Mouse (Mus musculus) brain, embryonic 14.5 days (tissue): ENCODE measurements at regions not wholly inside any gene's neighbourhood (a gene's known extent, or its start where the extent isn't known, plus 50 kb on each side); places are given as distances from the start of the nearest gene placed in this dataset.

Experiments
- CTCF ChIP-seq: fragments of 200-500 bp; IDR thresholded peaks from 2 replicates; pipeline ENCODE4 v1.5.1; 2012; ENCODE audit warnings: inconsistent platforms, mild to moderate bottlenecking, moderate library complexity, borderline replicate concordance; ENCODE audit not compliant: insufficient read depth, insufficient read length; ENCODE audit errors: extremely low read depth
- POLR2A ChIP-seq: fragments of 200-500 bp; IDR thresholded peaks from 2 replicates; pipeline ENCODE4 v1.6.1; 2012; ENCODE audit warnings: mild to moderate bottlenecking, inconsistent platforms, borderline replicate concordance; ENCODE audit not compliant: poor library complexity, insufficient read depth, insufficient read length, severe bottlenecking; ENCODE audit errors: extremely low read depth

DNA sequence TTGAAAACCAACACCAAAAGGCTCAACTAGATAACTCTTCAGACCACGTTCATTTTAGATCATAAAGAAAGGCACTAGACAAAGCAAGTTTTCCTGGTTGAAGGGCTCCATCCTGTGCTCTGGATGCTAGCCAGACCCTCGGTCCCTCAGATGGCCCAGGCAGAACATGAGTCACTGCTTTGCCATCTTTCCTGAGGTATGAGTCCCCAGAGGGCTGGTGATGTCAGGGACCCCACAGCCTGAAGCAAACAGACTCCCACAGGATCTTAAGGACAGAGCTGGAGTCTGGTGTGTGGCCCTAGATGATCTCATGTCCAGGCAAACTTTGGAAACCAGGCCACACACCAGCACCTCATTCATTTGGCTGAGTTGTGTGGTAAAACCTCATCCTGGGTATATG is 203.2 kb upstream of the Six2 start:
- TF ChIP-seq CTCF (no peak), POLR2A (no peak)
